ENCODE assay signal across 7 mouse cellular contexts in the genomic region with DNA sequence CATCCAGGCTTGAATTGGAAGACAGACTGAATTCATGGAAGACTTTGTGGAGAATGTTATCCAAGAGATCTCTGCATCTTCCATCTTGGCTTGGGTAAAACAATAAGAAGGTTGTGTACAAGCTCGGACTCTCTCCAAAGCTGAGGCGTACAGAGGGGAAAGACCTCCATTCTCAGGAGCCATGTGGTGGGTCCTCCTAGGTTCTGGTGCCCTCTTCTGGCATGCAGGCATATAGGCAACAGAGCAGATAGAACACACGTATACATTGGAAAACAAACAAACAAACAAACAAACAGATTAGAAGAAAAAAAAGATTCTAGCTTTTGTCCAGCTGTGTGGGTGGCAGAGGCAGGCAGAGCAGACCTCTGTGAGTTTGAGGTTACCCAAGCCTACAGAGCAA.
DNase-seq lines count a peak whose midpoint lies in the region; ATAC-seq and TF ChIP-seq lines count a peak whose summit lies in the region.

No protein-coding gene starts in this region.

- no peak for DNase-seq in lung, adult 2 months
- DNase-seq in lung, postnatal 36 days, result no peak
- peak; percentile 1 for DNase-seq in lung, postnatal 14 days
- no peak for DNase-seq in stomach, postnatal 0 days (ENCODE audit: low spot score)
- DNase-seq in cerebellum, postnatal 25 days, result no peak

- H3K9me3 ChIP-seq in forebrain, embryonic 16.5 days (ENCODE audit: control insufficient read depth, low read length), result no peaks in the 10 kb centered on the region
- H3K9me3 ChIP-seq in stomach, postnatal 0 days (ENCODE audit: control insufficient read depth, low read length), result no peaks in the 10 kb centered on the region

- H3K4me2 ChIP-seq in forebrain, embryonic 16.5 days (ENCODE audit: low read length), result no peak overlapping the region
- H3K4me2 ChIP-seq in stomach, postnatal 0 days (replicated peaks; ENCODE audit: low read depth), result no peak overlapping the region

- peak; percentile 93 for ATAC-seq in forebrain, embryonic 16.5 days
- ATAC-seq in stomach, postnatal 0 days (ENCODE audit: low FRiP score, low TSS enrichment), result no peak

- TF ChIP-seq EP300 in stomach, postnatal 0 days (optimal IDR thresholded peaks at IDR 0.05), result no peak

- peak; percentile 24; the same call in 1 of the 2 replicates for TF ChIP-seq CTCF in lung, adult 2 months (IDR thresholded peaks at IDR 0.05; ENCODE audit: insufficient read depth, low read length)
- TF ChIP-seq CTCF in bone marrow macrophage, adult 2 months (IDR thresholded peaks at IDR 0.05; ENCODE audit: low read depth, low read length), result peak; percentile 55
- peak; percentile 80 for TF ChIP-seq CTCF in stomach, postnatal 0 days (IDR thresholded peaks at IDR 0.05; ENCODE audit: low read depth)

- H3K36me3 ChIP-seq in forebrain, embryonic 16.5 days (ENCODE audit: control insufficient read depth, insufficient read depth), result no peaks in the 10 kb centered on the region
- H3K36me3 ChIP-seq in stomach, postnatal 0 days (ENCODE audit: control insufficient read depth, insufficient read depth, low read length), result no peaks in the 10 kb centered on the region

- H3K27me3 ChIP-seq in forebrain, embryonic 16.5 days (replicated peaks; ENCODE audit: control insufficient read depth, insufficient read depth, low read length), result no peaks in the 10 kb centered on the region
- H3K27me3 ChIP-seq in stomach, postnatal 0 days (ENCODE audit: control insufficient read depth, insufficient read depth, low read length), result no peaks in the 10 kb centered on the region

- H3K9ac ChIP-seq in forebrain, embryonic 16.5 days (replicated peaks; ENCODE audit: low read depth, low read length), result no peak overlapping the region
- no peak overlapping the region for H3K9ac ChIP-seq in stomach, postnatal 0 days (ENCODE audit: low read length)

- H3K4me1 ChIP-seq in lung, adult 2 months (ENCODE audit: control insufficient read depth, insufficient read depth, low read length), result no peaks in the 10 kb centered on the region
- no peaks in the 10 kb centered on the region for H3K4me1 ChIP-seq in bone marrow macrophage, adult 2 months (ENCODE audit: control insufficient read depth, insufficient read depth, low read length)
- H3K4me1 ChIP-seq in forebrain, embryonic 16.5 days (replicated peaks; ENCODE audit: control insufficient read depth, insufficient read depth, low read length), result no peaks in the 10 kb centered on the region
- H3K4me1 ChIP-seq in stomach, postnatal 0 days (replicated peaks; ENCODE audit: control insufficient read depth, insufficient read depth), result no peaks in the 10 kb centered on the region

- TF ChIP-seq POLR2A in lung, adult 2 months (IDR thresholded peaks at IDR 0.05; ENCODE audit: borderline replicate concordance, extremely low read depth, low read depth, low read length), result no peak
- TF ChIP-seq POLR2A in bone marrow macrophage, adult 2 months (IDR thresholded peaks at IDR 0.05; ENCODE audit: borderline replicate concordance, low read depth, low read length), result no peak

- no peak overlapping the region for H3K4me3 ChIP-seq in lung, adult 2 months (replicated peaks; ENCODE audit: extremely low read depth, low read depth, low read length)
- no peak overlapping the region for H3K4me3 ChIP-seq in bone marrow macrophage, adult 2 months (ENCODE audit: insufficient read depth, low read length)
- H3K4me3 ChIP-seq in forebrain, embryonic 16.5 days (replicated peaks; ENCODE audit: low read length), result no peak overlapping the region
- H3K4me3 ChIP-seq in stomach, postnatal 0 days (ENCODE audit: low read depth, low read length), result no peak overlapping the region

- H3K27ac ChIP-seq in bone marrow macrophage, adult 2 months (ENCODE audit: insufficient read depth, low read depth, low read length), result no peak overlapping the region
- H3K27ac ChIP-seq in forebrain, embryonic 16.5 days (ENCODE audit: low read length), result no peak overlapping the region
- H3K27ac ChIP-seq in stomach, postnatal 0 days (replicated peaks), result no peak overlapping the region

- 34% methylated on average over 3 of the region's 3 CpGs for WGBS in lung, adult 2 months
- WGBS in forebrain, embryonic 16.5 days, result 9% methylated on average over 3 of the region's 3 CpGs
- WGBS in stomach, postnatal 0 days, result 26% methylated on average over 3 of the region's 3 CpGs

Comparison
In these comparisons a context has a peak if more than half of its experiments do, and no peak if none do; other contexts are left out.
1. CTCF ChIP-seq: peak in every context shown above with its lines; median percentile 80 in stomach, postnatal 0 days; 55 in bone marrow macrophage, adult 2 months; 24 in lung, adult 2 months.